Mouse (Mus musculus): ENCODE results near the gene Arhgef17. TPM values are rescaled to one million over a fixed set of nuclear protein-coding genes. Genes with fewer than 3 reads are reported as not detected.

The Arhgef17 gene
- polyA plus RNA-seq, 1 experiment from 2014 or later, result 1.0 TPM

DNA sequence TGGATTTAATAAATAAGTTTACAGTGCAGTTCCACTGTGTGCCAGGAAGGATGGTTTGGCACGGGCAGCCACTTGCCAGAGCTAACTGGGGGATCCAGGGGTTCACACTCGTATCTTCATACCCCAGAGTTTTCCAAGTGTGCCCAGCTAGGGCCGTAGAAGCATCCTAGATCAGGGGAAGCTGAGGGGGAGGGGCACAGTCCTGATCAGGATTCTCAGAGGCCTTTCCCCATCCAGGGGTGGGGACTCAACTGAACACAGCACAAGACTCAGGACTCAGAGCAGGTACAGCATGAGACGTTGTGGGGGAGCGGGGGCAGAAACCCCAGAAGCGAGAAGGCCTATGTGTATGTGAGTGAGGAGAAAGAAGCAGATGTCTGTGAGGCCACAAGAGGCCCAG is 14.2 kb downstream of the Arhgef17 start:
- DNase-seq (ENCODE audit: low spot score), result no peak

DNA sequence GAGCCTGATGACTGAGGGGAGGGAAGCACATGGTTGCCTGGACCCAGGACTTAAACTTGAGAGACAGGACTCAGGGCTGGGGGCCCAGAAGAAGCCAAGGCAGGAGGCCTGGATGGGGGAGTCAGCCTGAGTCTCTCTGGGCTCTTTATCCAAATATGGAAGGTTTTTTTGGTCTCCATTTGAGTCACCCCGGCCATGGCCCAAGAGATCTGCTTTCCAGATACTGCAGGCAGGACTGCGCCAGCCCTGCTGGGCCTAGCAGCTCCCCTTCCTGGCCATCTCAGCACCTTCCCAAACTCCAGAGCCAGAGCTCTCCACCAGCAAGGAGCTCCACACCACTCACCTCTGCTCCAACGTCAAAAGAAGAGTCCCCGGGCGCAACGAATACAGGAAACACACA is 15.4 kb downstream of the Arhgef17 start:
- no peak for DNase-seq (ENCODE audit: low spot score)

DNA sequence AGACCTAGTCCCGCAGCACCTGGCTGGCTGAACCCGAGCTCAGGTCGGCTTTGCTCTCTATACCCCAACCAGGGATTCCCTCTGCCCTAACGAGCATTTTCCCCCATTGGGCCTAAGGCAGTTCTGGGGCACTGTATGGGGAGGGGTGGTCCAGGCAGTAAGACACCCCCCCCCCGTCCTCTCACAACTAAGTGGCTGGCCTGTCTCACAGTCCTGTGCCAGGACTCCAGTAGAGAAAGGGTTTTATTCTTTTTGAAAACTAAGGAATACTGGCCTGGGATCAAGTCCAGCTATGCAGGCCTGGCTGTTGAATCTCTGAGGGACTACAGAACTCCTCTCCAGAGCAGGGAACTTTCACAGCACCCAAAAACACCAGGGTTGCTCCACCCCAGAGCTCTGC is 16.7 kb downstream of the Arhgef17 start:
- no peak for DNase-seq (ENCODE audit: low spot score)

DNA sequence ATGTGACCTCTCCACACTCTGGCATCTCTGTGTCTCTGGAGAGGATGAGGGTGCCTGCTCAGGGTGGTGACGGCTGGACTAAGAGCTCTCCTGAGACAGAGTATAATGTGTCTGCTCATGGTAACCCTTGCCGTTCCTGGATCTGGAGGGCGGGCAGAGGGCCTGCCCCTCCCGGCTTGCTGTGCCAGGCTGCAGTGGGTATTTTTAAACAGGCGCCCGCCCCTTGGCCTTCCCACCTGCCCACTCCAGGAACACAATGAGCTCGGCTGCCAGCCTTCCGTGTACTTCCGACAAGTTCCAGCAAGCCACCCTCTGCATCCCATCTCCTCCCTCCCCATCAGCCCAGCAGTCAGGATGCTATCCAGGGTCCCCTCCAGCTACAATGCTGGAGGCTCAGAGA is 20.1 kb downstream of the Arhgef17 start:
- DNase-seq (ENCODE audit: low spot score), result no peak

DNA sequence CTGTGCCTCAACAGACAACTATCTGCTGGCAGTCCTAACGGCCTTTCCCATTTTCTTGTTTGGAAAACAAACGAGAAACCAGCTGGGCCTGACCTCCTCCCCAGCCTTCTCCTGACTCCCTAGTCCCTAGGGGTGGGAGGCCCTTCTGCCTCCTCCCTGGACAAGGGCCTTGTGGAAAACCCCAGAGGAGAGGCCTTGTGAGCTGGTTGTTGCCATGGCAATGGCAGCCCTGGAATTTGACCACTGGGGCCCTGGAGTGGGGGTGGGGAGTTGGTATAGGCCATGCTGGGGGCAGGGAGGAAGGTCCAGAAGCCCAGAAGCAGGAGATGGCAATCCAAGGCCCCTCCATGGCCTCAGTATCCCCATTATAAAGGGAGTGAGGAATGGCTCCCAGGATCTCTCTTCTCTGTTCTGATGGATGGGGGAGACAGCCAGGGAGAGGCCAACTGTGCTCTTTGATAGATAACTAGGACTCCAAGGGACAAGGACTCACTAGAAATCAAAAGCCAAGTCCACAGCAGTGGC is 20.6 kb downstream of the Arhgef17 start:
- DNase-seq (ENCODE audit: low spot score), result no peak

DNA sequence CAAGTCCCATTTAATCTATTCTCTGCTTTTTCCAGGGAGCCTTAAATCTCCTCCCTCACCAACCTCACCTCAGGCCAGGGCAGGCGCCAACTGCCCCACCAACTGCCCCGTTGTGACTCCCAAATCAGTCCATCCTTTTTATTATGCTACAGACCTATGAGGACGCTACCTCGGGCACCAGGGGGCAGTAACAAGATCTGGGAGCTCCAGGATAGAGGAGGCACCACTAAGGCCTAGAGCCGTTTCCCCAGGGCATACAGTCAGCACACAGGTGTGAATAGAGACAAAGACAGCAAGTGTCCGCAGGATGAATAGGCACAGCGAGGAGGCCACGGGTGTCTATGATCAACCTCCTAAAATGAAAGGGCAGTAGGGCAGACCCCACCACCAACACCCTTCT is 23.3 kb downstream of the Arhgef17 start:
- DNase-seq (ENCODE audit: low spot score), result no peak

DNA sequence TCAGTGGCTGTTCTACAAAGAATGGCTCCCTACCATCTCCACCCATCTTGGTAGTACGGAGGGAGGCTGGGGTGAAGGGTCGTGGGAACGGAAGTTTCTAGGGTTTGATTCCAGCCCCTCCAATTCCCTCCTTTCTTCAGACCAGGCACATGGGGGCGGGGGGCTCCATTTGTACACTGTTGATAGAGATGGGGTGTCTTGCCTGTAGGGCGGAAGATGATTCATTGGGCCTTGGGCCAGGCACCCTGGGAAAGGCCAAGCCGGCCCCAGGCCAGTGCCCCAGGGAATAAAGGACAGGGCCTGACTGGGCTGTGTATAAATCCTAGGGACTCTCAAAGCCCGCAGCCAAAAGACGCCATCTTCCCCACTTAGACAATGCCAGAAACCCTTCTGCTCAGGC is 23.8 kb downstream of the Arhgef17 start:
- no peak for DNase-seq (ENCODE audit: low spot score)

DNA sequence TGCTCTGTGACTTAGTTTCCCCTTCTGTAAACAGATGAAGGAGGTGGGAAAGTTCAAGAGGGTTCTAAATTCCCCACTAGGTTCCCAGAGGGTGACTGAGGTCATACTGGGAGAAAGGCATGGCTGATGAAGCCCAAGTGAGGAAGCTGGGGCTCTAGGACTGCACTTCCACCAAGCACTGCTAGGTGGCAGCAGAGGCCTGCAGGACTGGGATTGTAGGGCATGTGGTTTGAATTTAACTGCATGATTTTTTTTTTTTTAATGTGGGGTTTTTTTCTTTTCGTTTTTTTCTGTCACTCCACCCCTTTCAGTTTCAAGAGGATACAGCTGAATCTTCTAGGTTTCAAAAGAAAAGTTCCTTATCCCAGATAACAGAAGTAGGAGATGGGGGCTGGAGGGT is 24.7 kb downstream of the Arhgef17 start:
- DNase-seq (ENCODE audit: low spot score), result peak; percentile 76

DNA sequence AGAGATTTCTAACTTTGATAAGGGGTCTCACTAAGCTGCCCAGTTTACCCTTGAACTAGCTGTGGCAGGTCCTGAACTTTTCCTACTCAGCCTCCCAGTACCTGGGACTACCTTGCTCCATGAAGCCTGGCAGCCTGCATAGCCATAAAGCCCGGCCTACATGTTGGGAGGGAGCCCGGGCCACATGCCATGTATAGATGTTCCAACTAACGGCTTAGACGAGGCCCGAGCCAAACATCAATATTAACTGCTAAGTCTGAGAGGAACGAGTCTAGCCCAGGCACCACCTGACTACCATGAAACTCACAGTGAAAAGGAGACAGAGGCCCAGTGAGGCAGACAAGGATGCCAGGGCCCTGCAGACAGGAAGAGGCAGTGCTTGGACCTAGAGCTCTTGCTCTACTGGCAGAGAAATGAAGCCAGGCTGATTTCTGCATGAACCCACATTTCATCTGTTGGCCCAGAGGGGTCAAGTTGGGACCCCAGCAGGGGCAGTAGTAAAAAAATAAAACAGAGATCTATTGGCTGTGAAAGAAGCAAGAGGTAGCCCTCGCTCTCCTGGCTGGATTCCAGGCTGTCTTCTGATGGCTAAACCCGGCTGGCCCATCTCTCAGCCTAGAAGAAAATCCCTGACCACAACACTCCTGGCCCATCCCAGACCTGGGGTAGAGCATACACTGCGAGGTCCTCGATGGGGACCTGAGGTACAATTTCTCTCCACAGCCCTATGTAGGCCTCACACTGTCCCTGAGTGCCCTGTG is 25.7 kb downstream of the Arhgef17 start:
- no peak for DNase-seq (ENCODE audit: low spot score)

DNA sequence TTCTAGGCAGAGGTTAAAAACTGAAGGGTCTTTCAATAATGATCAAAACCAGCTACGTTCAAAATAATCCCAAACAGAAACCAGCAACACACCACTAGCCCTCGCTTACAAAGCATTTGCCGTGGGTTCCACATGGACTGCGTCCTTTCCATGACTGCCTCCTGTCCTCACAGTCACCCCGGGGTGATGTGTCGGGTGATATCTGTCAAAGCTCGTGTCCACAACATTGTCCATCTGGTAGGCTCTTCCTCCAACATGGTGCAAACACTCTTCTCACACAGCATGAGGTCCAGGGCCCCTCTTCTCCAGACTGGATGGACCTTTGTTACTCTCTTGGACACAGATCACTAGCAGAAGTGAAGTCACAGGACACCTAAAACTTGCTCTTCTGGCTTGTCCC is 26.9 kb downstream of the Arhgef17 start:
- no peak for DNase-seq (ENCODE audit: low spot score)

DNA sequence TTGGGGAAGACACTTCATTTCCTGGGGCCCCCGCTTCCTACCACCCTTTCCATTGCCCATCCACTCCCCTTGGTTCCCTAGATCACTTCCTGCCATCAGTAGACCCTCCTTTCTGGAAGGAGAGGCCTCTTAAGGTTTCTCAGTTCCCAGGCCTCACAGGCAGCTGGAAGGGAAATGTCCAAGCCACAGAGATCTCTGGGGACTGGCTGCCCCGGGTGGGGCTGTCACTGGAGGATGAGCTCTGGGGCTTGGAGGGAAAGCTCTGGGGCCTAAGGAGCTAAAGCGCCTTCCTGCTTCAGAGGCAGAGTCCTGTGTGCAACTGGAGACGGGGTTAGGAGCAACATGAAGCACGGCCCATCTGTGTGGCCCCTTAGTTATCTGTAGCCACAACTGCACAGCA is 27.3 kb downstream of the Arhgef17 start:
- no peak for DNase-seq (ENCODE audit: low spot score)

DNA sequence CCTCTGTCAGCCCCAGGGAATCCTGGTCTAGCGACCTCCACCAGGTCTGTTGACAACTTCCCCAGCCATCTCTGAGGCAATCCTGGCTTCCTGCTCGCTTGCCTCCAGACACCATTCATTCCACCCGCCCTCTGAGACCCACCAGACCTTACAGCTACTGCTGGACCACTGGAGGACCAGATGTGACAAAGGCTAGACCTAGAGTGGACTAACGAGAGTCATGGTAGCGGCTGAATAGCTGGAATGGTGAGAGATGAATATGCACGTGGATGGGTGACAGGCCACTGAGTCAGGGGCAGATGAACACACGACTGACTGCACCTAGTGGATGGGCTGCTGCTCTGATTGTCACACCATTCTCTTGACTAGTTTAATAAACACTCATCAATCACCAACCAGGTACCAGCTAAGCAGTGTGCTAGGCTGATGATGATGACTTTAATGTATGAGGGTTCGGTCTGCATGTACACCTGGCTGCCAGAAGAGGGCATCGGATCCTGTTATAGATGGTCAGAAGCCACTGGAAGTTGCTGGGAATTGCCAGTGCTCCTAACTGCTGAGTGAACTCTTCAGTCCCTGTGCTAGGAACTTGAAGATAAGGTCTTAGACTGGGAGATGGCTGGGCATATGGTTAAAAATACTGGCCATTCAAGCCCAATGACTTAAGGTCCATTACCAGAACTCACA is 29.3 kb downstream of the Arhgef17 start:
- DNase-seq (ENCODE audit: low spot score), result no peak

DNA sequence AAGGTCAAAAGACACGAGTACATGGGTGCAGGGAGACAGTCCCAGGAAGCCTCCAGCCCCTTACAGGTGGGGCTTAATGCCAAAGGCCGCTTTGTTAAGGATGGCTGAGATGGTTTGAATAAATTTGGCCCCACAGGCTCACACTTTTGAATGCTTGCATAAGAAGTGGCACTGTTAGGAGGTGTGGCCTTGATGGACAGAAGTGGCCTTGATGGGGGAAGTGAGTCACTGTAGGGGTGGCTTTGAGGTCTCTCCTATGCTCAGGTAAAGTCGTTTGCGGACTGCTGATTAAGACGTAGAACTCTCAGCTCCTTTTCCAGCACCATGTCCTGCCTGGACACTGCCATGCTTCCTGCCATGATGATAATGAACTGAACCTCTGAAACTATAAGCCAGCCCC is 34.1 kb downstream of the Arhgef17 start:
- DNase-seq (ENCODE audit: low spot score), result no peak

DNA sequence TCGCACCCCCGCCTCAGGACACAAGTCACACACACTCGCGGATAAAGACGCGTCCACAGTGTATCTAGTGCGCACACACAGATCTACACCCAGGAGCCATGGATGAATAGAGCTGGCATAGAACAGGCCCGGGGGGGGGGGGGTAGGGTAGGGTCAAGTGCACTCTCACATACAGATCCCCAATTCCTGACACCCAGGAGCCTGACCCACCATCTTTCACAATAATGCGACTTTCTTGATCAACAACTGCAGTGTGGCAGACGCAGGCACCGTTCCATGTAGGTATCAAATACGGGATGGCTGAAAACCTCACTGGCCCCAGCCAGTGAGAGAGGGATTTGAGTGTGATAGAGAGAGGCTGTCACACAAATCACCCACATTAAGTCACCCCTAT is 37.1 kb downstream of the Arhgef17 start:
- DNase-seq (ENCODE audit: low spot score), result no peak

DNA sequence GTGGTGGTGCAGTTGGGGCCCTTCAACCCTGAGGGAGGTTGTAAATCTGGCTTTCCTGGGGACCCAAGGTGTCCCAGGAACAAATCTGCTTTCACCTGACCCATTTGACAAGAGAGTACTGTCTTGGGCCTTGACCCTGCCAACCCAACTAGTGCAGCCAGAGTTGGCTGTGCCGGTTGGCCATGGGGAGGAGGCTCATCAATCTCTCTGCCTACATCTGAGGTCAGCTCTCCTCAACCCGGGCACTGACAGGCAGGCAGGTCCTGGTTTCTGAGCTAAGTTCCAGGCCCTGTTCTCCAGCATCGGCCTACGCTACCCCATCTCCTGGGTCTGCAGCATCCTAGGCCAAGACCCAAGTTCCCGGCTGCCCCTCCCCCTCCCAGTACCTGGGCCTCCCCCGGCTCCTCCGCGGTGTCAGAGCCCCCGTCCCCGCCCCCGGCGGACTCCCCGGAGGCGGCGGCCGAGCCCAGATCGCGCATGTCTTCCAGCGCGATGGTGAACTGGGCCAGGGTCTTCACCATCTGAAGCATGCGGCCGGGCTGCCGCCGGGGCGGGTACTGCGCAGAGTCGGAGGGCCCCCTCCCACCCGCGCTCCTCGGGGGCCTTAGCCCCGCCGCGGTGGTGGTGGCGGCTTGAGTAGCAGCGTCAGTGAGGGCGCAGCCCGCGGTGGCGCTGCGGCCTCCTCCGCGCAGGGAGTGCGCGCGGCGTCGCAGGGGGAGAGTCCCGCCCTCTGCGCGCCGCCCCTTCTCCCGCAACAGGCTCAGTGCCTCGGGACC is 37.7 kb downstream of the Arhgef17 start:
- DNase-seq (ENCODE audit: low spot score), result peak; percentile 55

DNA sequence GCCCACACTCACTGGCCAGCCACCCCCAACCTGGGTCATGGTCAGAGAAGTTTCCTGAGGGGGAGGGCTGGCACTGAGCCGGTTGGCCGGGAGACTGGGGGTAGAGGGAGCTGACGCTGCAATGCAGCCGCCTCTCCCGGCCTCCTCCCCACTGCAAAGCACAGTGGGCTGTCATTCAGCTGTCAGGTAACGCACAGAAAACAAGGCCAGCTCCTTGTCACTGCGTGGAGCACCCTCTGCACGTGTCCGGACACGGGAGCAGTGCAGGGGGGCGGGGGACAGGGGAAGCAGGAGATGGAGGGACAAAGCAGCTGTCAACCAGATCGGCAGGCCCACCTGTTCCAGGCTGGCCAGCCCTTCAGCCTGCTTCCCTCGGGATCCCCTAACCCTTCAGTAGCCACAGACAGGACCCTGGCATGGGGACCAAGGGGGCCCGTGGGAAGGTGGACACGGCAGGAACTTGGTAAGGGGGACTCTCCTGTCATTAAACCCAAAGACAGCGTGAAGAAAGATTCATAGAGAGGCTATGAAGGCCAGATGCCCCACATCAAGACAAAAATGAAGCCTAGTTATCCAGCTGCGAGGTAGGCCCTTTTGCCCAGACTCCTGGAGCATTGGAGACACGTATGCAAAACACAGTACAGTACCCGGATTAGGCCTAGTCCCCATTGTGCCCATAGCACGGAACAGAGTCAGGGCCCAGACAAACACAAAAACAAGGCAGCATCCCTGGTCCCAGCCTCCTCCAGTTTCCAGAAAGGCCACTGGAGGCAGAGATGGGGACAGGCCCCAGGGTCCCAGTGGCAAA is 38.5 kb downstream of the Arhgef17 start:
- DNase-seq (ENCODE audit: low spot score), result no peak

DNA sequence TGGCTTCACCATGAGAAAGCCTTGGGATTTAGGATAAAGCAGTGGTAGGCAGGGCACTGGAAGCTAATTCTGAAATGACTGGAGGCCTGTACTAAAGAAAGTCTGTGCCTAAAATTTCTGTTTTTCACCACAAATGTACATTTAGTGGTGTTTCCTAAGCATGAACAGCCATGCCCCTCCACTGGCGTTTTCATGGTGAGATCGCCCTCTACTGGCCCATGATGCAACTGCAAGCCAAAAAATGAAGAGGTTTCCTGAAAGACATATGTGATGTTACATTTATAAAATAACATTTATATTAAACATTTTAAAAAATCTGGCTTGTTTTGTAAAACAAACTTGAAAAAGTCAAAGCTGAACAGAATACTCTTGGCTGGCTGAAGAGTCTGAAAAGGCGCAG is 45.4 kb downstream of the Arhgef17 start:
- peak; percentile 74 for DNase-seq (ENCODE audit: low spot score)

DNA sequence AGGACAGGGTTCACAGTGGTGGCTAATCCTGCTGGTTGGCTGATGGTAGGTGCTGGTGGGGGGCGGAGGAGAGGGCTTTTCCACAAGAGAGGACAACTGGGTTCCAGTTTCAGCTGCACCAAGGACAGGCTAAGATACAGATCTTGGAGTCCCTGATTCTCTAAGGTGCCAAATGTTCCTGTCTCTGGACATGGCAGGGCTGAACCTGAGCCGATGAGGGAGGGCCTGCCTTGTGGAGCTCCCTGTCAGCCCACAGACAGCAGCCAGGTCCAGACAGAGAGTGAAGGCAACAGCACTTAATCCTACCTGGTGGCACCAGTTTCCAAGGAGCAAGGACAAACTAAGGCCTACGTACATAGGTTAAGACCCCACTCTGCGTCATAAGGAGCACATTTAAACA is 47.4 kb downstream of the Arhgef17 start:
- DNase-seq (ENCODE audit: low spot score), result no peak

DNA sequence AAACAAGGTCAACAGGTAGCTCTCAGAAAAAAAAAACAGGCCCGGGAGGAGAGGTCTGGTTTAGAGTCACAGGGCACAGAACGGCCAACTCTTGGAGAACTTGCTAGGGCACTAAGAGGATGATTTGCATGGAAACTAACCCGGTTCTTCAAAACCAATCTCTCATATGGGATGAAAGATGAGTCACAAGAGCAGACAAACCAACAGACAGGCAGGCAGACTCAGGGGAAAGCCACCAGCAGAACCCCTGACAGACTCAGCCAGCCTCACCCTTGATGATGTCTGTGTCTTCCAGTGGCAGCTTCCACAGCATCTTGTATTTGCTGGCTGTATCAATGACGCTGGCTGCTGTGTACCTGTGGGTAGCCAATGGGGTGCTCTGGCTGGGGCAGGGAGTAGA is 50.0 kb downstream of the Arhgef17 start:
- DNase-seq (ENCODE audit: low spot score), result no peak

DNA sequence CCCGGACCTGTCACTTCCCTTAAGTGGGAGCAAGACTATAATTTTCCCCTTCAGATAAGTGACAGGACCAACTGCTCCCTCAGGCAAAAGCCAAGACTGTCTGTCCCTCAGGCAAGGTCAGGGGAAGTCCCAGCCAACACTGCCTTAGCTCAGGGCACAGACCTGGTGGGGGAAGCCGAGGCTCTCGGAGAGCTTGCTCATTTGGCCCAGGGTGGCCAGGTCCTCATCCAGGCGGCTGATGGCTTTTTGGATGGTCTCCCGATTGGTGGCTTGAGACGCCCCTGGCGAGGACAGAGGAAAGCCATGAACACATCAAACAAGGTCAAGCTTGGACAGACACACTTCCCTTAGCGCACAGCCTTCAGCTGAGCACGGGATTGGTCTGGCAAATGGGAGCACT is 50.4 kb downstream of the Arhgef17 start:
- no peak for DNase-seq (ENCODE audit: low spot score)

DNA sequence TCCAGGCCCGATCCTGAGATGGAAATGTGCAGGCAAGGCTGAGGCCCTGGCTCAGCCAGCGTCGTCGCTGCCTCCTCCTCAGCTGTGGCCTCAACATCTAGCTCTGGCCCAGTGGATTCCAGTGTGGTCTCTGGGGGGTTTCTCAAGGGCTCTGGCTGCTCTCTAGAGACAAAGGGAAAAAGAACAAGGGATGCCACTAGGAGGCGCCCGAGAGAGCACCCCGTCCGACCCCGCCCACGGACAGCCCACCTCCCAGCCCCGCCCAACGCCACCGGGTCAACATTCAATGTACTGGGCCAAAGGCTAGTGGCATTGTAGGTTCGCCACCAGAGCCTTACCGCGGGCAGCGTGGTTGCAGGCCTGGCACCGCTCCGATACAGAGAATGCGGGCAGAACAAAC is 52.3 kb downstream of the Arhgef17 start:
- DNase-seq (ENCODE audit: low spot score), result peak; percentile 63

All from thymus, postnatal 0 days (tissue).